Mouse (Mus musculus) brown adipose tissue, adult 24 weeks (tissue): ENCODE measurements around the gene Tead1. TPM values are rescaled to one million over a fixed set of nuclear protein-coding genes. Genes with fewer than 3 reads are reported as not detected.
A peak's percentile ranks its signal among the peaks of the same experiment; 100 is the strongest.

Experiments used
- H3K27ac ChIP-seq: fragments of 200-500 bp; replicated peaks from 2 replicates; pipeline ENCODE4 v1.5.1; 2012; ENCODE audit warnings: low read depth, mild to moderate bottlenecking, low read length
- H3K4me1 ChIP-seq: fragments of 200-500 bp; 2 replicates; pipeline ENCODE4 v1.6.1; 2012; ENCODE audit warnings: low read length, mixed read lengths; ENCODE audit not compliant: control insufficient read depth, insufficient read depth, insufficient read length
- H3K4me3 ChIP-seq: fragments of 200-500 bp; 2 replicates; pipeline ENCODE4 v1.5.1; 2012; ENCODE audit warnings: low read depth, mild to moderate bottlenecking, low read length, moderate library complexity; ENCODE audit not compliant: insufficient read depth
- polyA plus RNA-seq: library from polyadenylated mRNA; stranded (reverse); fragments of >200 nt; gene quantifications from 2 replicates; pipeline ENCODE4 v1.2.4, GENCODE M21; 2012; ENCODE audit not compliant: missing spikeins, insufficient read depth, insufficient read length

Tead1 gene
- polyA plus RNA-seq, 1 experiment, result 8.7 TPM

GRCm38 (mm10) chr7:112825339-112825781 is 146.2 kb downstream of the Tead1 start:
- H3K4me1 ChIP-seq, result peaks cover 22% of the 10 kb centered on the region

GRCm38 (mm10) chr7:112826114-112826911 is 147.2 kb downstream of the Tead1 start:
- Histone ChIP-seq H3K4me1 (peaks cover 22% of the 10 kb centered on the region), H3K27ac (no peak overlapping the region), H3K4me3 (no peak overlapping the region)

More at GRCm38 (mm10) chr7:112825339-112825781, 146.2 kb downstream of the Tead1 start:
- Histone ChIP-seq H3K4me3 (no peak overlapping the region), H3K27ac (0 out of 2 replicates have a peak overlapping the region, but pooled peaks have one; percentile 2)

- Histone ChIP-seq H3K27ac (no peak overlapping the region), H3K4me1 (peaks cover 18% of the 10 kb centered on the region), H3K4me3 (no peak overlapping the region)
Observed at GRCm38 (mm10) chr7:112828016-112828695, 149.0 kb downstream of the Tead1 start.

GRCm38 (mm10) chr7:112828696-112829022 is 149.5 kb downstream of the Tead1 start:
- Histone ChIP-seq H3K4me3 (no peak overlapping the region), H3K27ac (no peak overlapping the region), H3K4me1 (peaks cover 18% of the 10 kb centered on the region)

GRCm38 (mm10) chr7:112830946-112831345 is 151.8 kb downstream of the Tead1 start:
- Histone ChIP-seq H3K4me3 (no peak overlapping the region), H3K4me1 (peaks cover 12% of the 10 kb centered on the region), H3K27ac (no peak overlapping the region)

- Histone ChIP-seq H3K4me3 (no peak overlapping the region), H3K27ac (no peak overlapping the region), H3K4me1 (peaks cover 9% of the 10 kb centered on the region; the same call in 1 of the 2 replicates)
Observed at GRCm38 (mm10) chr7:112831446-112831845, 152.3 kb downstream of the Tead1 start.

GRCm38 (mm10) chr7:112833132-112833531 is 154.0 kb downstream of the Tead1 start:
- Histone ChIP-seq H3K4me1 (peaks cover 3% of the 10 kb centered on the region; the same call in 1 of the 2 replicates), H3K4me3 (no peak overlapping the region), H3K27ac (no peak overlapping the region)

GRCm38 (mm10) chr7:112836076-112836475 is 157.0 kb downstream of the Tead1 start:
- peaks cover 3% of the 10 kb centered on the region; the same call in 1 of the 2 replicates for H3K4me1 ChIP-seq
- no peak overlapping the region for H3K27ac ChIP-seq
- H3K4me3 ChIP-seq, result no peak overlapping the region

- no peak overlapping the region for H3K27ac ChIP-seq
- H3K4me1 ChIP-seq, result no peaks in the 10 kb centered on the region
- no peak overlapping the region for H3K4me3 ChIP-seq
Observed at GRCm38 (mm10) chr7:112838131-112838530, 159.0 kb downstream of the Tead1 start.

- H3K4me3 ChIP-seq, result no peak overlapping the region
- H3K4me1 ChIP-seq, result no peaks in the 10 kb centered on the region
- H3K27ac ChIP-seq, result no peak overlapping the region
Observed at GRCm38 (mm10) chr7:112840351-112840750, 161.2 kb downstream of the Tead1 start.

GRCm38 (mm10) chr7:112840890-112841289 is 161.8 kb downstream of the Tead1 start:
- Histone ChIP-seq H3K4me1 (no peaks in the 10 kb centered on the region), H3K27ac (no peak overlapping the region)

GRCm38 (mm10) chr7:112841484-112841883 is 162.4 kb downstream of the Tead1 start:
- Histone ChIP-seq H3K4me3 (peak overlapping the region; percentile 45), H3K4me1 (no peaks in the 10 kb centered on the region), H3K27ac (no peak overlapping the region)

More at GRCm38 (mm10) chr7:112840890-112841289, 161.8 kb downstream of the Tead1 start:
- H3K4me3 ChIP-seq, result no peak overlapping the region

- peak overlapping the region; percentile 45 for H3K4me3 ChIP-seq
- H3K4me1 ChIP-seq, result no peaks in the 10 kb centered on the region
- H3K27ac ChIP-seq, result no peak overlapping the region
Observed at GRCm38 (mm10) chr7:112841886-112842285, 162.8 kb downstream of the Tead1 start.

- no peak overlapping the region for H3K4me3 ChIP-seq
- peaks cover 29% of the 10 kb centered on the region for H3K4me1 ChIP-seq
- no peak overlapping the region for H3K27ac ChIP-seq
Observed at GRCm38 (mm10) chr7:112851281-112851744, 172.2 kb downstream of the Tead1 start.

- H3K4me1 ChIP-seq, result peaks cover 31% of the 10 kb centered on the region
- H3K4me3 ChIP-seq, result no peak overlapping the region
- no peak overlapping the region for H3K27ac ChIP-seq
Observed at GRCm38 (mm10) chr7:112852149-112852839, 173.2 kb downstream of the Tead1 start.
